Mouse (Mus musculus) ES-E14 (cell line): ENCODE data around the gene Nmt1.

Source experiments
- CHD2 ChIP-seq: IDR thresholded peaks from 2 replicates; pipeline ENCODE4 v1.6.1; 2014; ENCODE audit warnings: mild to moderate bottlenecking, low read depth, low read length, inconsistent platforms
- MAFK ChIP-seq: IDR thresholded peaks from 2 replicates; pipeline ENCODE4 v1.6.1; 2014; ENCODE audit warnings: mild to moderate bottlenecking, low read depth, low read length, inconsistent platforms; ENCODE audit not compliant: insufficient read depth
- ZC3H11A ChIP-seq: IDR thresholded peaks from 2 replicates; pipeline ENCODE4 v1.6.1; 2012; ENCODE audit warnings: low read depth, mild to moderate bottlenecking, inconsistent platforms, low read length, borderline replicate concordance
- ZNF384 ChIP-seq: IDR thresholded peaks from 2 replicates; pipeline ENCODE4 v1.6.1; 2012; ENCODE audit warnings: low read depth, low read length, inconsistent platforms

- TF ChIP-seq ZNF384 (no peak), ZC3H11A (no peak), CHD2 (no peak), MAFK (no peak)
Measured at GRCm38 (mm10) chr11:103098531-103099190, 70.7 kb downstream of the Nmt1 start.
